Mouse (Mus musculus) layer of hippocampus, adult 2 months (tissue): ENCODE measurements at regions not wholly inside any gene's neighbourhood (a gene's known extent, or its start where the extent isn't known, plus 50 kb on each side); places are given as distances from the start of the nearest gene placed in this dataset.
A peak's percentile ranks its signal among the peaks of the same experiment; 100 is the strongest.
"Not testable (repeated sequence)": the region's sequence is repeated elsewhere in the genome, so short reads cannot be mapped to it uniquely, and the experiment has no call there.

Experiments used
- DNase-seq, 2 experiments: peaks; one replicate each; pipeline ENCODE4 v3.0.0; 2022; ENCODE audit warnings: low spot score in 2 of 2
- H3K27ac ChIP-seq: fragments of 200-600 bp; 2 replicates; pipeline ENCODE4 v1.8.1; 2022
- H3K4me3 ChIP-seq: fragments of 200-600 bp; 2 replicates; pipeline ENCODE4 v1.8.1; 2022; ENCODE audit warnings: mild to moderate bottlenecking
- CTCF ChIP-seq: fragments of 200-600 bp; conservative IDR thresholded peaks from 2 replicates; pipeline ENCODE4 v1.8.1; 2022; ENCODE audit warnings: antibody characterized with exemption, mild to moderate bottlenecking, moderate library complexity

GRCm38 (mm10) chr1:95857110-95857509 is 189.7 kb upstream of the St8sia4 start:
- H3K4me3 ChIP-seq: no peak overlapping the region
- no peak for DNase-seq
- TF ChIP-seq CTCF: no peak
- no peak overlapping the region for H3K27ac ChIP-seq

- H3K27ac ChIP-seq: no peak overlapping the region
- TF ChIP-seq CTCF: peak; percentile 53
- DNase-seq: no peak
- no peak overlapping the region for H3K4me3 ChIP-seq
Measured at GRCm38 (mm10) chr1:95834652-95835051, 167.3 kb upstream of the St8sia4 start.

GRCm38 (mm10) chr1:95830694-95831093 is 163.3 kb upstream of the St8sia4 start:
- not testable (repeated sequence) for H3K4me3 ChIP-seq, H3K27ac ChIP-seq, DNase-seq
